Mouse (Mus musculus) testis, adult 2 months (tissue): ENCODE results near the gene Abcc5.

Experiments
- CTCF ChIP-seq: fragments of 200-500 bp; IDR thresholded peaks from 2 replicates; pipeline ENCODE4 v1.5.1; 2012; ENCODE audit warnings: low read depth, mild to moderate bottlenecking, inconsistent platforms, low read length, moderate library complexity; ENCODE audit not compliant: control insufficient read depth, insufficient read depth, insufficient replicate concordance
- POLR2A ChIP-seq: fragments of 200-500 bp; IDR thresholded peaks from 2 replicates; pipeline ENCODE4 v1.6.1; 2012; ENCODE audit warnings: low read depth, mild to moderate bottlenecking, inconsistent platforms, low read length, moderate library complexity; ENCODE audit not compliant: control insufficient read depth

DNA sequence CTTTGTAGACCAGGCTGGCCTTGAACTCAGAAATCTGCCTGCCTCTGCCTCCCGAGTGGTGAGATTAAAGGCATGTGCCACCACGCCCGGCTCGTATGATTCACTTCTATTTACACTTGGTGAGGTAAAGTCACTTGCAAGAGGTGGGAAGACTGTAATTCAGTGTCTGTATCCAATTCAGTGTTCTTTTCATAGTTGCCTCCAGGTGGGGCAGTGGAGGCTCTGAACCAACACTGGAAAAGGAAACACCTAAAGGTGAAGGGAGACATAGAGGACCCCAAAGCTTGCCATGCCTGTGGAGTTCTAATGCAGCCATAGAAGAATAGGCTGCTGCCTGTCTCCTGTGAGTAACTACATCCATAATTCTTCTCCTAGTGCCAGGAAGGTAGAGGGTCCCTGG, 103.9 kb downstream of the Abcc5 start:
- TF ChIP-seq POLR2A, result no peak
- TF ChIP-seq CTCF, result no peak
